Mouse (Mus musculus) limb, embryonic 14.5 days (tissue): ENCODE measurements around the gene Gm21992. TPM values are rescaled to one million over a fixed set of nuclear protein-coding genes. Genes with fewer than 3 reads are reported as not detected.

Experiments
- ATAC-seq: fragments of 200-750 bp; cut with Nextera tagmentation; 2 replicates; pipeline ENCODE4 v1.8.0; 2017; ENCODE audit warnings: low read depth, moderate number of reproducible peaks, moderate TSS enrichment; ENCODE audit not compliant: low FRiP score
- DNase-seq: peaks from one replicate; pipeline ENCODE4 v3.0.0-alpha.2; 2015; ENCODE audit warnings: low spot score
- H3K27ac ChIP-seq: fragments of 300-500 bp; sonication (generic); replicated peaks from 2 replicates; pipeline ENCODE4 v1.5.1; 2014; ENCODE audit warnings: low read depth, mild to moderate bottlenecking, low read length, moderate library complexity, mixed read lengths
- H3K27me3 ChIP-seq: fragments of 300-500 bp; sonication (generic); 2 replicates; pipeline ENCODE4 v1.6.1; 2014; ENCODE audit warnings: low read length, mixed read lengths; ENCODE audit not compliant: control insufficient read depth, insufficient read depth
- H3K36me3 ChIP-seq: fragments of 300-500 bp; sonication (generic); 2 replicates; pipeline ENCODE4 v1.6.1; 2014; ENCODE audit warnings: mild to moderate bottlenecking, low read length, moderate library complexity, mixed read lengths; ENCODE audit not compliant: control insufficient read depth, insufficient read depth
- H3K4me1 ChIP-seq: fragments of 300-500 bp; sonication (generic); 2 replicates; pipeline ENCODE4 v1.6.1; 2014; ENCODE audit warnings: antibody characterized with exemption, low read length, mixed read lengths; ENCODE audit not compliant: control insufficient read depth, insufficient read depth
- H3K4me2 ChIP-seq: fragments of 300-500 bp; sonication (generic); replicated peaks from 2 replicates; pipeline ENCODE4 v1.6.1; 2014; ENCODE audit warnings: low read depth, mild to moderate bottlenecking, low read length, moderate library complexity; ENCODE audit not compliant: severe bottlenecking
- H3K4me3 ChIP-seq: fragments of 300-500 bp; sonication (generic); replicated peaks from 2 replicates; pipeline ENCODE4 v1.5.1; 2014; ENCODE audit warnings: low read length
- H3K9ac ChIP-seq: fragments of 300-500 bp; sonication (generic); 2 replicates; pipeline ENCODE4 v1.6.1; 2014; ENCODE audit warnings: mild to moderate bottlenecking, low read depth, low read length, moderate library complexity; ENCODE audit not compliant: severe bottlenecking
- H3K9me3 ChIP-seq: fragments of 300-500 bp; sonication (generic); 2 replicates; pipeline ENCODE4 v1.6.1; 2016; ENCODE audit warnings: low read length; ENCODE audit not compliant: control insufficient read depth
- POLR2A ChIP-seq: fragments of 200-500 bp; IDR thresholded peaks from 2 replicates; pipeline ENCODE4 v1.8.0; 2012; ENCODE audit warnings: inconsistent platforms, mild to moderate bottlenecking, moderate library complexity, borderline replicate concordance; ENCODE audit not compliant: insufficient read depth, insufficient read length; ENCODE audit errors: extremely low read depth
- WGBS: fragments of 180-500 bp; shearing (Covaris S2); extraction: QIAGEN DNeasy Blood & Tissue Kit; methylation state at CpG from one replicate; pipeline ENCODE4 v1.1.7; 2014; 5-methylcytosine and 5-hydroxymethylcytosine counted together
- polyA plus RNA-seq, 2 experiments: library from polyadenylated mRNA; depleted of rRNA in 1 of 2; stranded (reverse) in 1 of 2; unstranded in 1 of 2; fragments of >200 nt; fragmentation: Nextera tagmentation in 1 of 2; extraction: Ambion mirVana in 1 of 2; gene quantifications; 2 replicates each; pipeline versions ENCODE4 v1.2.1 to v1.2.3; 2012 to 2014

Gene Gm21992
- polyA plus RNA-seq, 2 experiments = 15.5 to 36.0 TPM

DNA sequence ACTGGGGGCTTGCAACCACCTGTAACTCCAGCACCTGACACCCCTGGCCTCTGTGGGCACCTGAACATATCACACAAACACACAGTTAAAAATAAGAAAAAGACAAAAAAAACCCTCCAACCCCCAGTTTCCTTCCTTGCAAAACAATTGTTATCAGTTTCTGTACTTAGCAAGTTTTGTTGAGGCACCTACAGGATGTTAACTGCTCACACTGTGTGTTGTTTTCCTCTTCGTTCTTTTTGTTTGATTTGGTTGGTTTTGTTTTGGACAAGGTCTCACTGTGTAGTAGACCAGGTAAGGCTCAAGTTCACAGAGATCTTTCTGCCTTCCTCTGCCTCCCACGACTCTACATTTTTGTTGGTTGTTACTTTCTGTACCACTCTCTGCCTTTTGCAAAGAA lies 31.2 kb upstream of the Gm21992 start:
- no peak for TF ChIP-seq POLR2A
- Histone ChIP-seq H3K9me3 (no peaks in the 10 kb centered on the region), H3K27ac (no peak overlapping the region), H3K27me3 (peaks cover 15% of the 10 kb centered on the region), H3K4me1 (peaks cover 10% of the 10 kb centered on the region), H3K4me3 (no peak overlapping the region), H3K9ac (no peak overlapping the region), H3K4me2 (no peak overlapping the region), H3K36me3 (no peaks in the 10 kb centered on the region)
- no peak for DNase-seq
- no peak for ATAC-seq
- WGBS = 72% methylated on average over 2 of the region's 2 CpGs

DNA sequence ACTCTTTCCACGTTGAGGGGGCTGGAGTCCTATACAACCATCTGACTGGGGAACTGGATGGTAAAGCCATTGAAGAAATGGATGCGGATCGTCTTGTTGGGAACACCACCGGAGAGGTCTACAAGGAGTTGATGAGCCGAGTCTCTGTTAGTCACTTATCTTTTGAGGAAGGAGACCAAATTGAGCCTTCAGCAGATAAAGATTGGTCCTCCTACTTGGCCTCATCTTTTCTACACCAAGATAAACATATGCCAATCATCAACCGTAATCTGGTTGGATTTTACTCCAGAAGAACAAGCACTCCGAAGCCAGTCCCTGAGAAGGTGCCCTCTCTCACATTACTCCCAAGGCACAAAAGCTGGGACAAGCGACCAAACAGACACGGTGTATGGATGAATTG lies 29.4 kb upstream of the Gm21992 start:
- 84% methylated on average over 9 of the region's 9 CpGs for WGBS
- Histone ChIP-seq H3K9ac (no peak overlapping the region), H3K9me3 (no peaks in the 10 kb centered on the region), H3K27ac (no peak overlapping the region), H3K36me3 (no peaks in the 10 kb centered on the region; the same call in 1 of the 2 replicates), H3K4me2 (no peak overlapping the region), H3K4me1 (peaks cover 10% of the 10 kb centered on the region), H3K4me3 (no peak overlapping the region), H3K27me3 (peaks cover 15% of the 10 kb centered on the region)
- DNase-seq (no peak), ATAC-seq (no peak)
- TF ChIP-seq POLR2A = no peak

DNA sequence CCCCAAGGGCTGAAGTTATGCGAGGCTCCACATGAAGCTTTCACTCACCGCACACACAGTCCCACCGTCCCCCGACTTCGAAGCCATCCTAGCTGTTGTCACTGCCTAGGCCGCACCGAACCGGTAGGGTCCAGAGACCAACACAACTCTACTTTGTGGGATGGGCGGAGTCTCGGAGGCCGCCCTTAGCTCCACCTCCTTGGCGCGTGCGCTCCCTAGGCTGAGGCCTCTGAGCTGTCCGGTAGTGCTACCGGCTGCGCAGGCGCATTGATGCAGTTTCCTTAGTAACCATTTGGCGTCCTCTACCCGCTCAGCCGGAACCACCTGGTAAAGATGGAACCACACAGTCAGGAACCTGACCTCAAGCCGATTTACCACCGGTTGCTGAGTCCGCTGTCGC lies 27.7 kb upstream of the Gm21992 start, which contains the start of the genes Ccs and Ccdc87:
Gene Ccs (minus strand): TSS at position 184 of the 400 bp plus-strand sequence.
Gene Ccdc87 (plus strand): TSS at position 218 of the 400 bp plus-strand sequence.
- Histone ChIP-seq H3K27ac (no peak within 1 kb of the TSS), H3K9ac (peak within 1 kb of the TSS; percentile 73), H3K4me3 (peak within 1 kb of the TSS; percentile 58), H3K27me3 (peaks cover 15% of the 10 kb centered on the region), H3K36me3 (no peaks in the 10 kb centered on the region; the same call in 1 of the 2 replicates), H3K4me2 (peak within 1 kb of the TSS; percentile 95), H3K4me1 (peaks cover 10% of the 10 kb centered on the region), H3K9me3 (no peaks in the 10 kb centered on the region)
- peak; percentile 37; the same call in 1 of the 2 replicates for TF ChIP-seq POLR2A
- WGBS = under 1% methylated on average over 25 of the region's 25 CpGs
- ATAC-seq = peak; percentile 99
- peak; percentile 98 for DNase-seq

DNA sequence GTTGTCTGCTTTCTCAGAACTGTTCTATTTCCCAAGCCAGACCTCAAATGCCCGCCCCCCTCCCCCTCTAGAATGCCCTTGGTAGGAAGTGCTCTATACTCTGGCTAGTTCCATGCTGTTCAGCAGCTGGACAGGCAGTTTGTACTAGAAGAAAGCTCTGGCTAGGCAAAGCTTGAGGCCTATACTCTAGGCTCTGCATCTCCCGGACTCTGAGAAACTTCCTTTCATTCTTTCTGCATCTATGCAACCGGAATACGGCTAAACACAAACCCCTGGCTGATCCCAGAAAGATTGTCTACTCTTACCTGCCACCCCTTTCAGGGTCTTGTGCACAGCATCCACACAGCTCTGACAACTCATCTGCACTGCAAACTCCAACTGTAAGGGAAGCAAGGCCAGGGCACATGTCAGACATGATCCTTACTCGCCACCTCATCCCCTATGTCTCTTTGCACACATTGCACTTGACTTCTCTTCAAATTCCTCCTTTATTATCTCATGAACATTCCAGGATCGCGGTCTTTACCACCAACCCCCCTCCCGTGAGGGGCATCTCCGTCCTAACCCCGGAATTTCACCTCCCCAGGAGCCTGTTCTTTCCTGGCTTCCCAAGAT lies 27.2 kb upstream of the Gm21992 start:
- Histone ChIP-seq H3K4me2 (peak overlapping the region; percentile 95), H3K9me3 (no peaks in the 10 kb centered on the region), H3K4me3 (peak overlapping the region; percentile 58), H3K9ac (peak overlapping the region; percentile 73), H3K27me3 (peaks cover 15% of the 10 kb centered on the region), H3K36me3 (peaks cover 5% of the 10 kb centered on the region; the same call in 1 of the 2 replicates), H3K4me1 (peaks cover 10% of the 10 kb centered on the region), H3K27ac (no peak overlapping the region)
- DNase-seq (no peak), ATAC-seq (no peak)
- WGBS = 37% methylated on average over 10 of the region's 10 CpGs
- TF ChIP-seq POLR2A = no peak

DNA sequence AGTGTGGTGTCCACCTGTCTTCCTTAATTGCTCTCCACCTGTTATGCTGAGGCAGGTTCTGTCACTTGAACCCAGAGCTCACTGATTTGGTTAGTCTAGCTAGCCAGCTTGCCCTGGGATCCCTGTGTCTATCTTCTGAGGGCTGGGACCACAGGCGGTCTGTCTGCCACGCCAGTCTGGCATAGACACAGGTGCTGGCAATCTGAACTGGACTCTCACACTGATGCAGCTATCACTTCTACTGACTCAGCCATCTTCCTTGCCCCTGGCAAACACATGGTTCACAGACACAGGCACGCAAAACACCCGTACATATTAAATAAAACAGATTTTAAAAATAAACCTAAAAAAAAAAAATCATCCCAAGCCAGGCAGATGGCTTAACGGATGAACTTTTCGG lies 25.6 kb upstream of the Gm21992 start:
- TF ChIP-seq POLR2A = no peak
- H3K4me2 ChIP-seq = no peak overlapping the region
- DNase-seq = no peak
- WGBS = 95% methylated on average over 6 of the region's 6 CpGs
- no peak overlapping the region for H3K27ac ChIP-seq
- no peak overlapping the region for H3K4me3 ChIP-seq
- peaks cover 19% of the 10 kb centered on the region for H3K36me3 ChIP-seq
- H3K27me3 ChIP-seq = peaks cover 15% of the 10 kb centered on the region
- H3K9me3 ChIP-seq = no peaks in the 10 kb centered on the region
- H3K9ac ChIP-seq = no peak overlapping the region
- no peak for ATAC-seq
- peaks cover 10% of the 10 kb centered on the region for H3K4me1 ChIP-seq

DNA sequence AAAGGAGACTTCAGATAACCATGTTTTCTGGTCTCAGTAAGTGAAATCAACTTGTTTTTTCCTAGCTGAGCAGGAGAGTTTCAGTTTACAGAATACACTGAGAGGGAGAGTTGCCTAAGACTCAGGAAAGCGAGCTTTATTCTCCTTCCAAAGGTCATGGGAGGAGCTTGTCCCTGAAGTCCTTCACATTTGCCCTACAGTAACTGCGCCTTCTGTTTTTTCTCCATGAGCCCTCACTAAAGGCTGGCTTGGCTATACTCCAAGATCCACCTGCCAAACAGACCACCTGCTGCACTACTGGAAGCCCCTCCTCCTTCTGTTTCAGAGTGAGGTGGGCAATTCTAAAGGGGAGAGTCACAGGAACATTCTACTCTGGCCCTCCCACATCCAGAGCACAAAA lies 24.7 kb upstream of the Gm21992 start:
- no peak for TF ChIP-seq POLR2A
- ATAC-seq = no peak
- WGBS = 72% methylated on average over 2 of the region's 2 CpGs

More for the DNA sequence above, 24.7 kb upstream of the Gm21992 start:
- Histone ChIP-seq H3K9ac (no peak overlapping the region), H3K27me3 (peaks cover 15% of the 10 kb centered on the region), H3K27ac (no peak overlapping the region), H3K9me3 (no peaks in the 10 kb centered on the region), H3K4me2 (no peak overlapping the region), H3K4me3 (no peak overlapping the region), H3K4me1 (peaks cover 10% of the 10 kb centered on the region), H3K36me3 (peaks cover 19% of the 10 kb centered on the region)
- no peak for DNase-seq
